Mouse (Mus musculus): ENCODE data around the gene Cd82. TPM values are rescaled to one million over a fixed set of nuclear protein-coding genes. Genes with fewer than 3 reads are reported as not detected.

Gene Cd82
- total and polyA plus RNA-seq, 2 experiments from 2014 or later: 12.4 to 21.8 TPM

DNA sequence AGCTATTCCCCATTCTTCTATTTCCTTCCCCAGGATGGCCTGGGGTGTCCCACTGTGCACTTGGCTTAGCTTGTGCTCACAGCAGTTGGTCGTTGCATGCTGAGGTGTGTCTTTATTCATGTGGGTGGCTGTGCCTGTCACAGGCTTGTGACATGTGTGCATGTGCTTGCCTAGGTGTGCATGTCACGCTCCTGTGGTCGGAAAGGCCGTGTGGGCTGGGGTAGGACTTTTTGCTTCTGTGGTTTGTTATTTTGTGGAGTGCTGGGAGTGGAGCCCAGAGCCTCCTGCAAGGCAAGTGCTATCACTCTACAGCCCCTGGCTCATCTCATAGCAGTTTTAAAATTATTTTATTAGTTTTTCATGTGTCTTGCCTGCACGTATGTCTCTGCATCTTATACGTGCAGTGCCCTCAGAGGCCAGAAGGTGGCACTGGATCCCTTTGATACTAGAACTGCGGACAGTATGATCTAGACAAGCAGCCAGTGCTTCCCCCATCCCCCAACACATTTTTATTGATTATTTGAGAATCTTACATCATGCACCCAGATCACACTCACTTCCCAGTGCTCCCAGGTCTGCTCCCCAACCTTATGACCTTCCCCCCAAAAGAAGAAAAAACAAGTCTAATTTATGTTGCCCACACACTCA lies 49.4 kb downstream of the Cd82 start:
- H3K9ac ChIP-seq (replicated peaks; ENCODE audit: low read length): no peak overlapping the region
- ATAC-seq: no peak; the same call in 1 of the 2 replicates
- no peaks in the 10 kb centered on the region for H3K36me3 ChIP-seq (ENCODE audit: insufficient read depth, low read length)
- peak; percentile 82 for TF ChIP-seq CTCF (IDR thresholded peaks at IDR 0.05; ENCODE audit: low read depth)
- no peak overlapping the region for H3K4me3 ChIP-seq (ENCODE audit: low read length)
- peak; percentile 83 for DNase-seq (ENCODE audit: low spot score)
- H3K27ac ChIP-seq: no peak overlapping the region
- WGBS: 53% methylated on average over 7 of the region's 7 CpGs
- H3K9me3 ChIP-seq (ENCODE audit: low read length): no peaks in the 10 kb centered on the region
- H3K27me3 ChIP-seq (ENCODE audit: insufficient read depth, low read length): no peaks in the 10 kb centered on the region
- no peaks in the 10 kb centered on the region for H3K4me1 ChIP-seq (ENCODE audit: insufficient read depth, low read length)
- H3K4me2 ChIP-seq (ENCODE audit: low read depth, low read length): no peak overlapping the region

DNA sequence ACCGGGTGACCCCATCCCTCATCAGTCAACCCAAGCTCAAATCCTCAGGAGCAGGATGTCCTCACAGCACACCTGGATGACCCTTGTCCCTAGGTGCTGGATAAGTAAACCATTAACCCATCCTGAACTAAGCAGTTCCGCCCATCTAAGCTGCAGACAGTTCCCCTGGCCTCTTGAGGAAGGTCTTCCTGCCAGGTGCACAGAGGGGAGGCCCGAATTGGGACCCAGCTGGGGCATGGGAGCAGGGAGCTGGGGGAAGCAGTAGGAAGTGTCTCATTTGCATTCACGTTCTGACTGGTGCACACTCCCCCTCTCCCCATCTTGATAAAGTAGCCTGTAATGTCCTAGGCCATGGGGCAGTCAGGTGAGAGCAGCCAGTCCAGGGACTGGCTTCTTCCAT lies 50.8 kb downstream of the Cd82 start:
- TF ChIP-seq CTCF (IDR thresholded peaks at IDR 0.05; ENCODE audit: low read depth): no peak
- H3K4me2 ChIP-seq (ENCODE audit: low read depth, low read length): no peak overlapping the region
- no peak for DNase-seq (ENCODE audit: low spot score)
- no peaks in the 10 kb centered on the region for H3K4me1 ChIP-seq (ENCODE audit: insufficient read depth, low read length)
- ATAC-seq: no peak
- WGBS: 65% methylated on average over 4 of the region's 4 CpGs
- no peak overlapping the region for H3K4me3 ChIP-seq (ENCODE audit: low read length)
- H3K27ac ChIP-seq: no peak overlapping the region
- no peaks in the 10 kb centered on the region for H3K27me3 ChIP-seq (ENCODE audit: insufficient read depth, low read length)
- no peaks in the 10 kb centered on the region for H3K9me3 ChIP-seq (ENCODE audit: low read length)
- no peak overlapping the region for H3K9ac ChIP-seq (replicated peaks; ENCODE audit: low read length)
- no peaks in the 10 kb centered on the region for H3K36me3 ChIP-seq (ENCODE audit: insufficient read depth, low read length)

DNA sequence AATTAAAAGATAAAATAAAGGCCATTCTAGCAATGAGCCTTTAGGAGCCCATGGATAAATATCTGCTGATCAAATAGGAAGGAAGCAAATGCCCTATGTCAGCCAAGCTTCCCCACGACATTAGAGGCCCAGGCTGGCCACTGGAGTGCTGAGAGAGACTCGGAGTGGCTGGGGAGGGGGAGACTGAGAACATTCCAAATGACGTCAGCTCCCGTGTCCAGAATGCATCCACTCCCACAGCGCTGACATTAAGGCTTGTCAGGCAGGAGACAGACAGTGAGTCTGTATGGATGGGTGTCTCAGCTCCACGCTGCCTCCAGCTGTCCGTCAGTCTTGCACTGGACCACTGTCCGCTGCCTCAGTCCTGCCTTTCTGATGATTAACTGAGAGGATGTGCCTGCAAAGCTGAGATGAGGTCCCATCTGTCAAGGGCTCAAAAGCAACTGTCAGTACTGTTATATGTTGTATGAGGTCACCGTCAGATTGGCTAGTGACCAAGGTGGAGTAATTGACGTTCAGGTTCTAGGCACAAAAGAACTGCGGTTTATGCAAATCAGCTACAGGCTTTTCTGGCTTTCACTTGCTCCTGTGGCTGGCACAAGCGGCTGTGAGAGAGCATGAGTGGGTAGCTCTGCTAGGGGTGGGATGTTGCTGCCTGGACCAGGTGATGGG lies 51.9 kb downstream of the Cd82 start:
- Histone ChIP-seq H3K27me3 (ENCODE audit: insufficient read depth, low read length) (no peaks in the 10 kb centered on the region), H3K4me3 (ENCODE audit: low read length) (no peak overlapping the region), H3K9ac (replicated peaks; ENCODE audit: low read length) (no peak overlapping the region), H3K36me3 (ENCODE audit: insufficient read depth, low read length) (no peaks in the 10 kb centered on the region), H3K9me3 (ENCODE audit: low read length) (no peaks in the 10 kb centered on the region), H3K4me2 (ENCODE audit: low read depth, low read length) (no peak overlapping the region), H3K27ac (no peak overlapping the region), H3K4me1 (ENCODE audit: insufficient read depth, low read length) (no peaks in the 10 kb centered on the region)
- no peak for TF ChIP-seq CTCF (IDR thresholded peaks at IDR 0.05; ENCODE audit: low read depth)
- DNase-seq (ENCODE audit: low spot score): peak; percentile 50
- 21% methylated on average over 12 of the region's 12 CpGs for WGBS
- peak; percentile 25 for ATAC-seq

DNA sequence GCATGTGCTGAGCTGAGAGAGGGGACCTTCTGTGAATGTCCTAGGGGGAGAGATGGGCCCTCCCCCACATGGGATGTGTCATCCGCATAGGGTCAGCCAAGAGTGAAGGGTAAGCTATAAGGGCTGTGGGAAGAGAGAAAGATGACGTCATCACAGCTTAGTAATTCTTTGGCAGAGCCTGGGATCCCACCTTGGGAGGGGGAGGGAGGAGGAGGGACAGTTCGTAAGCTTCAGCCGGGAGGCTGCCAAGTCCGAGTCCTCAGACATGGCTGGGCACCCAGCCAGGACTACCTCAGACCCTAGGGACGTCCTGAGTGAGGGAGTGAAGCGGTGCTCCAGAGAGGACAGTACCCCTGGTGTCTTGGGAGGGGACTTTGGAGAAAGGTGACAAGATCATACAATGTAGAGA lies 57.9 kb downstream of the Cd82 start:
- 31% methylated on average over 7 of the region's 7 CpGs for WGBS
- H3K9ac ChIP-seq (replicated peaks; ENCODE audit: low read length): no peak overlapping the region
- H3K27ac ChIP-seq: no peak overlapping the region
- peaks cover 6% of the 10 kb centered on the region; the same call in 1 of the 2 replicates for H3K4me1 ChIP-seq (ENCODE audit: insufficient read depth, low read length)
- no peaks in the 10 kb centered on the region for H3K9me3 ChIP-seq (ENCODE audit: low read length)
- no peak for TF ChIP-seq CTCF (IDR thresholded peaks at IDR 0.05; ENCODE audit: low read depth)
- no peaks in the 10 kb centered on the region for H3K27me3 ChIP-seq (ENCODE audit: insufficient read depth, low read length)
- ATAC-seq (peak; percentile 76), DNase-seq (ENCODE audit: low spot score) (peak; percentile 58)
- no peak overlapping the region for H3K4me3 ChIP-seq (ENCODE audit: low read length)
- H3K36me3 ChIP-seq (ENCODE audit: insufficient read depth, low read length): no peaks in the 10 kb centered on the region
- H3K4me2 ChIP-seq (ENCODE audit: low read depth, low read length): no peak overlapping the region

DNA sequence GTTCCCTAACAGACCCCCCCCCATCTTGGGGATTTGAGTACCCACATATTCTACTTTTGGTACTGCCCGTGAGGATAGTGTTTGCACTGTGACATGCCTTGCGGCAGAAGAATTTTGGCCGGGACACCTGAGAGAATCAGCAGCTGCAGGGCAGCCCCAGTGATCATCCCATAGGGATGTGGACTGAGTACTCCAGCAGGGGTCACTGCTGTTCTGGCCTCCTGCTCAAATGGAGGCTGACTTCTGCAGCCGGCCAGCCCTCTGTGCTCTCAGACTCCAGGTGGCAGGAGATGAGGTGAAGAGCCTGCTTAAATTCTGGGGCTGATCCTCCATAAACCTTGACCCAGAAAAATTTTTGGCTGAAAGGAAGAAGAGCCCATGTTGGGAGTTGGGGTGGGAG lies 58.8 kb downstream of the Cd82 start:
- DNase-seq (ENCODE audit: low spot score): peak; percentile 19
- 51% methylated on average over 4 of the region's 4 CpGs for whole genome bisulfite sequencing
- H3K9me3 ChIP-seq (ENCODE audit: low read length): no peaks in the 10 kb centered on the region
- H3K4me3 ChIP-seq (ENCODE audit: low read length): no peak overlapping the region
- no peak for ATAC-seq
- peak; percentile 50 for TF ChIP-seq CTCF (IDR thresholded peaks at IDR 0.05; ENCODE audit: low read depth)
- no peaks in the 10 kb centered on the region for H3K27me3 ChIP-seq (ENCODE audit: insufficient read depth, low read length)
- H3K4me2 ChIP-seq (ENCODE audit: low read depth, low read length): no peak overlapping the region
- H3K36me3 ChIP-seq (ENCODE audit: insufficient read depth, low read length): no peaks in the 10 kb centered on the region
- no peak overlapping the region for H3K27ac ChIP-seq
- no peak overlapping the region for H3K9ac ChIP-seq (replicated peaks; ENCODE audit: low read length)
- peaks cover 6% of the 10 kb centered on the region; the same call in 1 of the 2 replicates for H3K4me1 ChIP-seq (ENCODE audit: insufficient read depth, low read length)

DNA sequence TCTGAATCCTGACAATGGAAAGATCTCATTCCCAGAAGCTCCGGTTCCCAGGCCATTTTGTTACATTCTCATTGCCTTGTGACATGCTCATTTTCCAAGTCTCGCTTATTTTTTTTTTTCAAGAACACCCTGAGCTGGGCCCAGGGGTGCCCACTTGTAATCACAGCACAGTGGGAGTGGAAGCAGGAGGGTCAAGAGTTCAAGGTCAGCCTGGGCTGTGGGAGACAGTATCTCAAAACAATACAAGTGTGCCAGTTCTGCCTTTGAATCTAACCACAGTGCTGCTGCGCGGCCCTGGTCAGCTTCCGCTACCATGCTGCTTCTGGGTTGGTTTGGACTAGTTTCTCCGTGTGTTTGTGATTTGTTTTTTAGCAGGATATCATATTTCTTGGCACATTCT lies 59.7 kb downstream of the Cd82 start:
- no peaks in the 10 kb centered on the region for H3K27me3 ChIP-seq (ENCODE audit: insufficient read depth, low read length)
- DNase-seq (ENCODE audit: low spot score) (no peak), ATAC-seq (no peak)
- no peak overlapping the region for H3K4me3 ChIP-seq (ENCODE audit: low read length)
- no peak overlapping the region for H3K9ac ChIP-seq (replicated peaks; ENCODE audit: low read length)
- no peak for TF ChIP-seq CTCF (IDR thresholded peaks at IDR 0.05; ENCODE audit: low read depth)
- no peaks in the 10 kb centered on the region for H3K9me3 ChIP-seq (ENCODE audit: low read length)
- no peaks in the 10 kb centered on the region for H3K36me3 ChIP-seq (ENCODE audit: insufficient read depth, low read length)
- H3K4me2 ChIP-seq (ENCODE audit: low read depth, low read length): no peak overlapping the region
- H3K27ac ChIP-seq: no peak overlapping the region
- WGBS: 78% methylated on average over 6 of the region's 6 CpGs
- peaks cover 6% of the 10 kb centered on the region; the same call in 1 of the 2 replicates for H3K4me1 ChIP-seq (ENCODE audit: insufficient read depth, low read length)

DNA sequence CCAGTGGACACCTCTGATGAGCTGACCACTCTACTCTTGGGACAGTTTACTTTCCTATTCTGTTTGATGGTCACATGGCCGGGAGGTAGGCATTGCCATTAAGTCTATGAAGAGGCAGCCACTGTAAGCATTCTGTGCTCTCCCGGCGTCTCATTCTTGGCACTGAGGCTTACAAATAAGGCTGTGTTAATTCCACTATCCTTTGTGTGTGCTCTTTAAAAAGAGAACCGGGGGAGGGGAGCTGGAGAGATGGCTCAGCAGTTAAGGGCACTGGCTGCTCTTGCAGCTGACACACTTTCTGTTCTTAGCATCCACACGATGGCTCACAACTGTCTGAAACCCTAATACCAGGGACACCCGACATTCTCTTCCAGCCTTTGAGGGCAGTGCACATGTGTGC lies 71.7 kb downstream of the Cd82 start:
- ATAC-seq: peak; percentile 19; the same call in 1 of the 2 replicates
- no peaks in the 10 kb centered on the region for H3K9me3 ChIP-seq (ENCODE audit: low read length)

More for the DNA sequence above, 71.7 kb downstream of the Cd82 start:
- Histone ChIP-seq H3K4me3 (ENCODE audit: low read length) (no peak overlapping the region), H3K4me1 (ENCODE audit: insufficient read depth, low read length) (peaks cover 7% of the 10 kb centered on the region; the same call in 1 of the 2 replicates), H3K4me2 (ENCODE audit: low read depth, low read length) (no peak overlapping the region), H3K36me3 (ENCODE audit: insufficient read depth, low read length) (no peaks in the 10 kb centered on the region), H3K27ac (no peak overlapping the region), H3K9ac (replicated peaks; ENCODE audit: low read length) (no peak overlapping the region), H3K27me3 (ENCODE audit: insufficient read depth, low read length) (no peaks in the 10 kb centered on the region)
- DNase-seq (ENCODE audit: low spot score): peak; percentile 41
- TF ChIP-seq CTCF (IDR thresholded peaks at IDR 0.05; ENCODE audit: low read depth): no peak
- 24% methylated on average over 6 of the region's 6 CpGs for WGBS

Data from hindbrain, postnatal 0 days (tissue).